Mouse (Mus musculus): Measurements from ENCODE around the gene Hbp1.

DNA sequence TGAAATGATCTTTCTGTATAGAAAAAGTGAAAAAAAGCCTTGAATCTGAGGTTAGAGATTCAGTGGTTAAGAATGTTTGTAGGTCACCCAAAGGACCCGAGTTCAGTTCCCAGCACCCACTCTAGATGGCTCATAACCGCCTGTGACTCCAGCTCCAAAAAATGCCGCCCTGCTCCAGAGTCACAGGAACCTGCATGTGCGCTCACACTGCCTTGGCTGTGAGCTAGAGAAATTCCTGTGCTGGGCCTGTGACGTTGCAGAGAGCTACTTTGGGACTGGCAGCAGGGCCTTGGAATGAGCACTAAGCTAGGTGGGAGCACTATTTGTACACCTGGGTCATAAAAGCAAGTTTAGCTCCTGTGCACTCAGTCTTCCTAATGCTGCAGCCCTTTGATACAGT is 33.6 kb downstream of the Hbp1 start:
- TF ChIP-seq CTCF (IDR thresholded peaks at IDR 0.05; ENCODE audit: extremely low read depth, insufficient read depth, insufficient read length, insufficient replicate concordance), result no peak
- no peak for TF ChIP-seq POLR2A (IDR thresholded peaks at IDR 0.05; ENCODE audit: low read depth, low read length)

All from spleen, adult 2 months (tissue).